Mouse (Mus musculus) limb, embryonic 12.5 days (tissue): ENCODE measurements around the gene Mlh1. TPM values are rescaled to one million over a fixed set of nuclear protein-coding genes. Genes with fewer than 3 reads are reported as not detected.

Experiments
- ATAC-seq: fragments of 200-750 bp; cut with Nextera tagmentation; 2 replicates; pipeline ENCODE4 v1.8.0; 2017; ENCODE audit warnings: low read depth, moderate TSS enrichment; ENCODE audit not compliant: insufficient number of reproducible peaks, insufficient read depth, low FRiP score, low TSS enrichment
- H3K27ac ChIP-seq: fragments of 300-500 bp; sonication (generic); 2 replicates; pipeline ENCODE4 v1.5.1; 2016; ENCODE audit warnings: mild to moderate bottlenecking, moderate library complexity
- H3K27me3 ChIP-seq: fragments of 300-500 bp; sonication (generic); 2 replicates; pipeline ENCODE4 v1.6.1; 2016; ENCODE audit warnings: mild to moderate bottlenecking, moderate library complexity
- H3K36me3 ChIP-seq: fragments of 300-500 bp; sonication (generic); 2 replicates; pipeline ENCODE4 v1.6.1; 2016; ENCODE audit warnings: mild to moderate bottlenecking, moderate library complexity
- H3K4me1 ChIP-seq: fragments of 300-500 bp; sonication (generic); replicated peaks from 2 replicates; pipeline ENCODE4 v1.6.1; 2016
- H3K4me2 ChIP-seq: fragments of 300-500 bp; sonication (generic); 2 replicates; pipeline ENCODE4 v1.6.1; 2016; ENCODE audit warnings: mild to moderate bottlenecking, moderate library complexity
- H3K4me3 ChIP-seq: fragments of 300-500 bp; sonication (generic); replicated peaks from 2 replicates; pipeline ENCODE4 v1.5.1; 2016; ENCODE audit warnings: mild to moderate bottlenecking
- H3K9ac ChIP-seq: fragments of 300-500 bp; sonication (generic); replicated peaks from 2 replicates; pipeline ENCODE4 v1.6.1; 2016; ENCODE audit warnings: mild to moderate bottlenecking, moderate library complexity
- H3K9me3 ChIP-seq: fragments of 300-500 bp; sonication (generic); 2 replicates; pipeline ENCODE4 v1.6.1; 2016; ENCODE audit warnings: mild to moderate bottlenecking, moderate library complexity
- WGBS: fragments of 180-500 bp; shearing (Covaris S2); methylation state at CpG from one replicate; pipeline ENCODE4 v1.1.7; 2016; 5-methylcytosine and 5-hydroxymethylcytosine counted together
- polyA plus RNA-seq: library from polyadenylated mRNA; unstranded; fragments of >200 nt; fragmentation: Nextera tagmentation; extraction: Ambion mirVana; gene quantifications from 2 replicates; pipeline ENCODE4 v1.2.1, GENCODE M21; 2016

The Mlh1 gene
- polyA plus RNA-seq, 1 experiment from 2014 or later = 45.1 TPM

- Histone ChIP-seq H3K9ac (no peak overlapping the region), H3K4me2 (no peak overlapping the region), H3K4me1 (no peaks in the 10 kb centered on the region; the same call in 1 of the 2 replicates), H3K27me3 (no peaks in the 10 kb centered on the region), H3K27ac (no peak overlapping the region), H3K4me3 (no peak overlapping the region), H3K36me3 (no peaks in the 10 kb centered on the region), H3K9me3 (no peaks in the 10 kb centered on the region)
- no peak for ATAC-seq
- 28% methylated on average over 5 of the region's 5 CpGs for WGBS
These were observed 14.1 kb upstream of the Mlh1 start for GRCm38 (mm10) chr9:111285676-111286075.

- 38% methylated on average over 3 of the region's 3 CpGs for WGBS
These were observed 13.5 kb upstream of the Mlh1 start for GRCm38 (mm10) chr9:111285061-111285460.

GRCm38 (mm10) chr9:111275156-111275555 lies 3.6 kb upstream of the Mlh1 start:
- Histone ChIP-seq H3K4me2 (peak overlapping the region; percentile 87), H3K4me3 (peak overlapping the region; percentile 24), H3K27ac (no peak overlapping the region), H3K4me1 (peaks cover 41% of the 10 kb centered on the region), H3K27me3 (no peaks in the 10 kb centered on the region), H3K9me3 (no peaks in the 10 kb centered on the region), H3K9ac (no peak overlapping the region), H3K36me3 (peaks cover 50% of the 10 kb centered on the region)
- WGBS = 26% methylated on average over 1 of the region's 1 CpGs
- ATAC-seq = no peak

More at GRCm38 (mm10) chr9:111285061-111285460, 13.5 kb upstream of the Mlh1 start:
- Histone ChIP-seq H3K4me2 (no peak overlapping the region), H3K9ac (no peak overlapping the region), H3K4me3 (no peak overlapping the region), H3K36me3 (no peaks in the 10 kb centered on the region), H3K9me3 (no peaks in the 10 kb centered on the region), H3K27ac (no peak overlapping the region), H3K4me1 (no peaks in the 10 kb centered on the region; the same call in 1 of the 2 replicates), H3K27me3 (no peaks in the 10 kb centered on the region)
- ATAC-seq = no peak

DNA sequence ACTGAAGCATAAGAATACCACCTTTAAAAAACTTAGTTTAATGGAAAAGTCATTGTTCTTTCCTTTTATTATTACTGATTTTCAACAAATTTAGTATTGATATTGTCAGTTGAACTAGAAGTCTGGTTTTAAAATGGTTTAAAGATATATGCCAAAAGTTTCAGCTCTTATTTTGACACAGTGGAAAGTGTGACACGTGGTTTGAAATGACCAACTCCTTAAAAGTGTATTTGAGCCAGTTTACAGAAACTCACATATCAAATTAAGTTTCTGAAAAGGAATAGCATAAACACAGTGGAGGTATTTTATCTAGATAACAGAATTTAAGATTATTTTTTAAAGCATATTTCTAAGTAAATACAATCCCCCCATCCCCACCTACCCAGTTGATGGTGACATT lies 2.4 kb upstream of the Mlh1 start:
- no peaks in the 10 kb centered on the region for H3K9me3 ChIP-seq
- peak overlapping the region; percentile 87 for H3K4me2 ChIP-seq
- H3K4me1 ChIP-seq = peaks cover 43% of the 10 kb centered on the region
- no peak overlapping the region for H3K27ac ChIP-seq
- 83% methylated on average over 1 of the region's 1 CpGs for WGBS
- H3K4me3 ChIP-seq = no peak overlapping the region
- H3K27me3 ChIP-seq = no peaks in the 10 kb centered on the region
- peaks cover 42% of the 10 kb centered on the region for H3K36me3 ChIP-seq
- ATAC-seq = no peak
- no peak overlapping the region for H3K9ac ChIP-seq

DNA sequence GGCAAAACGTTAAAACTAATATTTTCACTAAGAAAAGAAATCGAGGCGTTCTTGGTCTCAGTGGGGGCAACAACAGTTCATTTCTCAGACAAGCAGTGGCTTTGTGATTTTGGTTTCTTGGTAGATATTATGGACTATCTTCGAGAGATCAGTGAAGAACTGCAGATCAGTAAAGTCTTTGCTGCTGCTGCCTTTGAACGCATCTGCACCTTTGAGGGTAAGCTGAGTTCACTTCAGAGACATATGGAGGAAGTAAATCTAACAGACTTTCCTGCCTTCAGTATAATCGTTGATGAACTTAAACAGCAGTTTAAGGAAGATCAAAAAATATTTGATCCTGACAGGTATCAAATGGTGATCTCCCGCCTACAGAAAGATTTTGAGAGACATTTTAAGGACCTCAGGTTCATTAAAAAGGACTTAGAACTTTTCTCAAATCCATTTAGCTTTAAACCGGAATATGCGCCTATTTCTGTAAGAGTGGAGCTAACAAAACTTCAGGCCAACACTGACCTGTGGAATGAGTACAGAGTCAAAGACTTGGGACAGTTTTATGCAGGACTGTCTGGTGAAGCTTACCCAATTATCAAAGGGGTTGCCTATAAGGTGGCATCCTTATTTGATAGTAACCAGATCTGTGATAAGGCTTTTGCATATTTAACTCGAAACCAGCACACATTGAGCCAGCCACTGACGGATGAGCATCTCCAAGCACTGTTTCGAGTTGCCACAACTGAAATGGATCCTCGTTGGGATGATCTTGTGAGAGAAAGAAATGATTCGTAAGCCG lies 1.6 kb upstream of the Mlh1 start:
- H3K27ac ChIP-seq = no peak overlapping the region
- H3K36me3 ChIP-seq = peaks cover 34% of the 10 kb centered on the region
- H3K27me3 ChIP-seq = no peaks in the 10 kb centered on the region
- H3K4me2 ChIP-seq = peak overlapping the region; percentile 87
- H3K9ac ChIP-seq = peak overlapping the region; percentile 89
- no peak for ATAC-seq
- WGBS = 70% methylated on average over 15 of the region's 15 CpGs
- peaks cover 43% of the 10 kb centered on the region for H3K4me1 ChIP-seq
- H3K4me3 ChIP-seq = peak overlapping the region; percentile 87
- H3K9me3 ChIP-seq = no peaks in the 10 kb centered on the region

GRCm38 (mm10) chr9:111272356-111272755 lies 765 bp upstream of the Mlh1 start:
- Histone ChIP-seq H3K4me1 (peaks cover 43% of the 10 kb centered on the region), H3K4me3 (peak overlapping the region; percentile 87), H3K9me3 (no peaks in the 10 kb centered on the region), H3K27me3 (no peaks in the 10 kb centered on the region), H3K27ac (peak overlapping the region; percentile 93), H3K36me3 (peaks cover 30% of the 10 kb centered on the region), H3K9ac (peak overlapping the region; percentile 89), H3K4me2 (peak overlapping the region; percentile 87)
- ATAC-seq = no peak
- WGBS = 10% methylated on average over 19 of the region's 19 CpGs

- peak overlapping the region; percentile 87 for H3K4me3 ChIP-seq
- peak; percentile 41 for ATAC-seq
- H3K4me2 ChIP-seq = peak overlapping the region; percentile 70
- peaks cover 28% of the 10 kb centered on the region for H3K36me3 ChIP-seq
- H3K9ac ChIP-seq = peak overlapping the region; percentile 82
- no peaks in the 10 kb centered on the region for H3K9me3 ChIP-seq
- no peaks in the 10 kb centered on the region for H3K27me3 ChIP-seq
- peaks cover 36% of the 10 kb centered on the region for H3K4me1 ChIP-seq
- H3K27ac ChIP-seq = peak overlapping the region; percentile 94
- WGBS = under 1% methylated on average over 32 of the region's 32 CpGs
These were observed 546 bp downstream of the Mlh1 start for GRCm38 (mm10) chr9:111271056-111271433.

DNA sequence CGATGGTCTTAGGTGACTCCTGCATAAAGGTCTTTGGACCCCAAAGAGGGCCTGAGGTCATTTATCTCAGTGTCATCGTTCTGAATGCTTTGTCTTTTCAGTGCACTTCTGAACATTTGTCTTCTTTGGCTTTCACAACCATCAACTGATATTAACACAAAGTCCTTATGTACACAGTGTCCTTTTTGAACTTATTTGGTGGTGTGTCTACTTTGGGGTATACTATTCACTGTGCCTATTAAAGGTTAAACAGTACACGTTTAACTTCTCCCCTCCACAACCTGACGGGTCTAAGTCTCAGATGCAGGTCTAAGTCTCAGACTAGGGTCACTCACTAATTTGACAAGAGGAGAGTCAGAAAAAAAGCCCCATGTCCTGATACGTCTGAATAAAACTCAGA lies 985 bp downstream of the Mlh1 start:
- 22% methylated on average over 5 of the region's 5 CpGs for WGBS
- H3K27ac ChIP-seq = peak overlapping the region; percentile 94; the same call in 1 of the 2 replicates
- H3K4me1 ChIP-seq = peaks cover 33% of the 10 kb centered on the region
- H3K9ac ChIP-seq = peak overlapping the region; percentile 82
- H3K9me3 ChIP-seq = no peaks in the 10 kb centered on the region
- H3K4me2 ChIP-seq = peak overlapping the region; percentile 70
- peak overlapping the region; percentile 87 for H3K4me3 ChIP-seq
- no peak for ATAC-seq
- H3K27me3 ChIP-seq = no peaks in the 10 kb centered on the region
- peaks cover 28% of the 10 kb centered on the region for H3K36me3 ChIP-seq

GRCm38 (mm10) chr9:111267998-111268397 lies 3.6 kb downstream of the Mlh1 start:
- no peaks in the 10 kb centered on the region for H3K9me3 ChIP-seq
- H3K36me3 ChIP-seq = peaks cover 34% of the 10 kb centered on the region
- WGBS = 92% methylated on average over 2 of the region's 2 CpGs
- H3K9ac ChIP-seq = no peak overlapping the region
- H3K4me1 ChIP-seq = peaks cover 11% of the 10 kb centered on the region
- H3K4me2 ChIP-seq = no peak overlapping the region
- H3K4me3 ChIP-seq = no peak overlapping the region
- H3K27me3 ChIP-seq = no peaks in the 10 kb centered on the region
- no peak overlapping the region for H3K27ac ChIP-seq
- no peak for ATAC-seq

GRCm38 (mm10) chr9:111261356-111261755 lies 10.2 kb downstream of the Mlh1 start:
- no peak overlapping the region for H3K4me3 ChIP-seq
- 90% methylated on average over 4 of the region's 4 CpGs for WGBS
- no peak for ATAC-seq
- H3K9ac ChIP-seq = no peak overlapping the region
- H3K4me2 ChIP-seq = no peak overlapping the region
- H3K36me3 ChIP-seq = peaks cover 68% of the 10 kb centered on the region
- H3K27ac ChIP-seq = no peak overlapping the region
- H3K4me1 ChIP-seq = no peaks in the 10 kb centered on the region
- H3K27me3 ChIP-seq = no peaks in the 10 kb centered on the region
- H3K9me3 ChIP-seq = no peaks in the 10 kb centered on the region

GRCm38 (mm10) chr9:111260360-111260985 lies 11.1 kb downstream of the Mlh1 start:
- Histone ChIP-seq H3K4me3 (no peak overlapping the region), H3K9ac (peak overlapping the region; percentile 8; the same call in 1 of the 2 replicates), H3K4me2 (no peak overlapping the region), H3K27me3 (no peaks in the 10 kb centered on the region), H3K36me3 (peaks cover 71% of the 10 kb centered on the region), H3K27ac (peak overlapping the region; percentile 76), H3K9me3 (no peaks in the 10 kb centered on the region), H3K4me1 (no peaks in the 10 kb centered on the region)
- no peak for ATAC-seq
- 12% methylated on average over 1 of the region's 1 CpGs for WGBS
